Mouse (Mus musculus): Measurements from ENCODE around the gene BC048679.

The BC048679 gene

DNA sequence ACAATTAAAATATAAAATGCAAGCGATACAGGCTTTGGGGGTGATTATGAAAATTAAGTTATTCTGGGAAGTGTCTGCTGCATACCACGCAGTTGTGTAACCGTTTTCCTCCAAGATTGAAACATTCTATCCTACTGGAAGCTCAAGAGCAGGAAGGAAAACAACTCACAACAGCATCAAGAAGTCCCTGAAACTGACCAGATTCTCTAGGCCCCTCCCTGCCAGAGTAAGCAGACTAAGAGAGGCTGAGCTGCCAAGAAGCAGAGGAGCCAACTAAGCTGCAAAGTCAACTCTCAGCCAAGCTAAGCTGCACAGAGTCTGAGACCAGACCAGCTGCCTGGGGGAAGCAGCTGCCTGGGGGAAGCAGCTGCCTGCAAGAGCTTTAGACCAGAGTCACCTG, 22.9 kb downstream of the BC048679 start:
- DNase-seq, result peak in 1 of 2 experiments; percentile 47

DNA sequence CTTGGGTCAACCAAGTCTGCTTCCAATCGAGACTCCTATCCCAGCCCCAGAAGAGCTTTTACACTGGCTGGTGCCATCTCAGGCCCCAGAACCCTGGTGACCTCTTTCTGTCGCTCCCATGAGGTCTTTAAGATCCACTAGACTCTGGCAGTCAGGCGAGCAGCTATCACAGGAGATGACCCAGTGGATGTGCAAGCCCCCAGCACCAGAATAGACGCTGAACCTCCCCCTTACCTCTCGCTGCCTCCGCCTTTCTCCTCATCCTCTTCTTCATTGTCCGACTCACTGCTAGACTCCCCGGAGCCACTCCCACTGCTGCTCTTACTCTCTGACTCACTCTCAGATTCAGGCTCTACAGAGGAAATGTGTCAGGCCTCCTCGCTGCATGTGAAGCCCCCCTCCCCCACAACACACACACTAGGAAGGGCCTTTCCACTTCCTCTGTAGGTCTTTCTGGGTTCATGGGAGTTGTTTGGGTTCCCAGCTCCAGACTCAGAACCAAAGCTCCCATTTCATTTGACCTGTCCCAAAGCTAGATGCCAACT, 33.1 kb downstream of the BC048679 start:
- DNase-seq, result no peak

DNA sequence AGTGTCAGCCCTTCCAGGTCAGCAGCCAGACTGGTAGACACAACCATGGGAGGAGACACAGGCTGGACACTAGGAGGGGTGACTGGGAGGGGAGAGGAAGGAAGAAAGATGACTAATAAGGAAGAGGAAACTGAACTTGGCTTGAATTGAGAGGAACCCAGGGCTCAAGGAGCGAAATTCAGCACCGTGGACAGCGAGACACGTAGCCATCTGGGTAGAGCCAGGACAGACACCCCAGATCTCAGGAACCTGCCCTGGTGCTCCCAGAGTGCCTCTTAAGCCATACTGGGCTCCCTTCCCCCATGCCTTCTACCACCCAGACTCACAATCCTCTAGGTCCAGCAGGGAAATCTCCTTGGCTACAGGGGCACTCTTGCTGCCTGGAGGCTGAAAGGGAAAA, 34.0 kb downstream of the BC048679 start:
- DNase-seq, result no peak

DNA sequence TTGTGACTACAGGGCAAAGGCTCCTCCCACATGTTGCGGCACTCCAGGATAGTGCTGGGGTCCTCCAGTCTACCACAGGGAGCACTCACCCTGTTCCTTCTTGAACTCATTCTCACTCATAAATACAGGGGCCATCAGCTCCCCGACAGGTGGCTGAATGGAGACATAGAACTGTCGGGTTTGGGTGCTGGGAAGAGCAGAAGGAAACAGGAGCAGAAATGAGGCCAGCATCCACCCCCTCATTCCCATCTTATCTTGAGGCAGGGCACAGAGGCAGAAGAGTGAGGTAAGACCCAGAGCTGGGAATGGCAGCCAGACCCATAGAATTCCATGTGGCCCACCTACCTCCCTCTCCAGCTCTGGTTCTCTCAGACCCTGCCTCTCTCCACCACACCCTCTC, 35.3 kb downstream of the BC048679 start:
- DNase-seq, result no peak

DNA sequence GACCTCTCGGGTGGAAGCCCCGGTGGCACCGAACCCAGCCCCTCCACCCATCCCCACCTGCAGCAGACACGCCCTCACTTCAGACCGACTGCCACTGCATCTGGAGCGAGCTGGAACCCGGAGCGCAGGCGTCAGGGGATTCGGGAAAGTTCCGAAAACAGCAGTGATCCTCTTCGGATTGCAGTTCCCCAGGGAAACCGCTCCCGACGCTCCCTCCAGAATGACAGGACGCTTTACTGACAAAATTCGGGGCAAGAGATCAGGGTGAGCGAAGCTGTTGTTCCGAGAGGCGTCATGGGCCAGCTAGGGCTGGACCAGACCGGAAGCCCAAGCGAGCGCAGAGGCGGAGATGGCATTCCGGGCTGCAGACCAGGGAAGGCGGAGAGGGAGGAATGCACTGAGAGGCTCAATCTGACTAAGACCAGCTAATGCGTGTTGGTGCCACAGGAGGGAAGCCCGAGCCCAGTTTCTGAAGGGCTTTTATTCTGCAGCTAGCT, 42.9 kb downstream of the BC048679 start, which contains the start of gene Cpeb1:
Gene Cpeb1, minus strand, starts transcription at position 311 of the 497 bp plus-strand sequence.
- peak; percentile 75 to 76 for DNase-seq

DNA sequence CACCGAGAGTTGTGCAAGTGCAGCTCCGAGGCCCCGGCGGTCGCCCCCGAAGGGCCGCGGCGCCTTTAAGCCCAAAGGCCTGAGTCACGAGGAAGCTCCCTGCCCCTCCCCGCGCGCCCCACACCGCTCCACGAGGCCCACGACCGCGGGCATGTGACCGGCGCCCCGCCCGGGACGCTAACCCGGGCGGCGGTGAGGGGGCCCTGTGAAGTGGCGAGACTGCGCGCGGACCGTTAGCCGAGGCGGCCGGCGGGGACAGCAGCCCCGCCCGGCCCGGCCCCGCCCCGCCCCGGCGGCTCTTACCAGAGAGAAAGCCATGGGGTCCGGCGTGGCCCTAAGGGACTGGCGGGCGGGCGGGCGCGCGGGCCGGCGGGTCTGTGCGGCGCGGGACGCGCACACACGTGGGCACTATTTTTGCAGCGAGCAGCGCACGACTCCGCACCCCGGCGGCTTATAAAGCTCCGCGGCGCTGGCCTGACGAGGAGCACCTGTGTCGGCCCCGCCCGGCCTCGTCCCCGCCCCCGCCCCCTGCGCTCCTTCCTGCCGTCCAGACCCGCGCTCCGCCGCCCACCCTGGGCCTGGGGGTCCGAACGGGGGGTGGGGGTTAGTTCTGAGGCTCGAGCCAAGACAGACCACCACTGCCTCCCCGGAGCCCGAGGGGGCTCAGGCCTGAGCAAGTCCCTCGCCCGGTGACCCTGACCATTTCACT, 43.6 kb downstream of the BC048679 start:
- DNase-seq, result peak; percentile 65 to 68

DNA sequence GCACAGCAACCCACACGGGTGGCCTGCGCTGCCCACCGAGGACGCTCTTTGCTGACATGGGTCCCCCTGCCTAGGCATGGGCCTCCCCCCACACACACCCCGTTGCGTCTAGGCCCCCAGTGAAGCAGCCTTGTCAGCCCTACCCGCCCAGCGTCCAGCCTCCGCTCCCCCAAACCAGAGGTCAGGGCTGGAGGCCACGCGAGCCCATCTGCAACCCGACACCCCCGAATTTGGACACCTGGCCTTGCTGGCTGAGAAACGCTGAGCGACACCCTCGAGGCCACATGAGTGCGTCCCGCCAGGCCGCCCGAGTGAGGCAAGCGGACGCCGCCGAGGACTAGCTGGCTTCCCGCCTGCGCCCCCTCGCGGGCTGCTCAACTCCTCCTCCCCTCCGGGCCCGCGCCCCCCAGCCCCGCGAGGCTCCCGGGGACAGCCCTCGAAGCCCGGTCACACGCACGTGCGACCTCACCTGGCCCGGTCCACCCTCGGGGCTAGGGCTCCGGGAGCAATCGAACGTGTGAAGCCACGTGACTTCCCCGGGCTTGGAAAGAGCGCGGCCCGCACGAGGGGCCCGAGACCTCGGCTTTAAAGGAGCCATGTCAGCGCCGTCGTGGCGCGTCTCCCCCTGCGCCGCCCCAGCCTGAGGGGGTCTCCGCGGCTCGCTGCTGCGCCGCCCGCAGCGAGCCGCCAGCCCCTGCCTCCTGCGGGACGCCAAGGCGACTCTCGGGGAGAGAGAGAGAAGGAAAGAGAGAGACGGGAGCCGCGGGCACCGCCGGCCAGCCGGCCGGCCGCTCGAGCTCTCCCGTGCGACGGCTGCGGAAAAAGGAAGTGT, 44.4 kb downstream of the BC048679 start:
- DNase-seq, result peak; percentile 56 to 58

DNA sequence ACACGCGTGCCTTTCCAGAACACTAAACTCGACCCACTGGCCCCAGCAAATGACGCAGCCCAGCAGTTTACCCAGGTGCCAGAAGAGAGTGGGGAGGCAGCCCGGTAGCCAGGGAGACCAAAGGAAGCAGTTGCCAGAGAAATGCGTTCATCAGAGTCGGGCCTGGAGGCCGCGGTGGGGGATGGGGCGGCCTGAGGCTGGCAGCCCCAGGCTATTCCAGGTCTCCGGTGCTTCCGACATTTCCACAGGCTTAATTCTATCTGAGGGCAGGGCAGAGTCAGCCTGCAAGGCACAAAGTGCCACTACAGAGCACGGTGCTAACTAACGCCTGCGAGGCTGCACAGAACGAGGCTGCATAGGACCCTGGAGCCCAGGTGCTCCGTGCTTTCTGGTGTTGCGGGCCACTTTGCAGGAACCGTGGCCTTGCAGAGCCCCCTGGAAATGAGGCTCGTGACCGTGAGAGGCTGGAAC, 45.1 kb downstream of the BC048679 start:
- DNase-seq, result peak; percentile 56 to 58

Data from cerebellum, postnatal 10 days (tissue).